Mouse (Mus musculus) MEL (cell line): ENCODE measurements around the gene Olfr206. TPM values are rescaled to one million over a fixed set of nuclear protein-coding genes. Genes with fewer than 3 reads are reported as not detected.

Experiments used
- DNase-seq: peaks from one replicate; pipeline ENCODE4 v3.0.0; 2011; ENCODE audit warnings: low read depth, low spot score
- H3K27ac ChIP-seq: 2 replicates; pipeline ENCODE4 v1.5.1; 2012; ENCODE audit warnings: low read depth, mild to moderate bottlenecking, control low read depth, low read length, moderate library complexity; ENCODE audit not compliant: control insufficient read depth
- H3K27me3 ChIP-seq, 2 experiments: fragments of 150-350 bp in 1 of 2; sonication (generic) in 1 of 2; 2 replicates each; pipeline ENCODE4 v1.6.1; 2012; ENCODE audit warnings: low read length in 2 of 2, mild to moderate bottlenecking in 2 of 2, improper control_type of control experiment in 1 of 2, moderate library complexity in 1 of 2; ENCODE audit not compliant: insufficient read depth in 2 of 2, control insufficient read depth in 1 of 2
- H3K36me3 ChIP-seq, 2 experiments: 2 replicates each; pipeline ENCODE4 v1.6.1; 2012 to 2014; ENCODE audit warnings: low read length in 2 of 2, improper control_type of control experiment in 1 of 2, inconsistent platforms in 1 of 2, mild to moderate bottlenecking in 1 of 2; ENCODE audit not compliant: insufficient read depth in 2 of 2, control insufficient read depth in 1 of 2
- H3K4me1 ChIP-seq, 2 experiments: fragments of 150-350 bp in 1 of 2; sonication (generic) in 1 of 2; 2 replicates each; pipeline ENCODE4 v1.6.1; 2012; ENCODE audit warnings: low read length in 2 of 2, improper control_type of control experiment in 1 of 2, mild to moderate bottlenecking in 1 of 2; ENCODE audit not compliant: insufficient read depth in 2 of 2, control insufficient read depth in 1 of 2
- H3K4me3 ChIP-seq, 2 experiments: fragments of 150-350 bp in 1 of 2; sonication (generic) in 1 of 2; 2 replicates each; pipeline ENCODE4 v1.5.1; 2012; ENCODE audit warnings: low read depth in 2 of 2, low read length in 2 of 2, mild to moderate bottlenecking in 2 of 2, moderate library complexity in 2 of 2, control low read depth in 1 of 2, improper control_type of control experiment in 1 of 2; ENCODE audit not compliant: control insufficient read depth in 1 of 2, insufficient read depth in 1 of 2
- H3K79me2 ChIP-seq: 2 replicates; pipeline ENCODE4 v1.6.1; 2012; ENCODE audit warnings: mild to moderate bottlenecking, low read length, moderate library complexity; ENCODE audit not compliant: control insufficient read depth, poor library complexity, insufficient read depth
- H3K9ac ChIP-seq: 2 replicates; pipeline ENCODE4 v1.6.1; 2012; ENCODE audit warnings: low read depth, mild to moderate bottlenecking, control low read depth, low read length, moderate library complexity; ENCODE audit not compliant: control insufficient read depth, poor library complexity, severe bottlenecking
- H3K9me3 ChIP-seq: fragments of 150-350 bp; sonication (generic); replicated peaks from 2 replicates; pipeline ENCODE4 v1.6.1; 2012; ENCODE audit warnings: mild to moderate bottlenecking, low read length, improper control_type of control experiment, moderate library complexity; ENCODE audit not compliant: insufficient read depth
- CHD1 ChIP-seq: IDR thresholded peaks from 2 replicates; pipeline ENCODE4 v1.6.1; 2012; ENCODE audit warnings: low read depth, mild to moderate bottlenecking, inconsistent platforms, low read length, improper control_type of control experiment
- CHD2 ChIP-seq: IDR thresholded peaks from 2 replicates; pipeline ENCODE4 v1.6.1; 2011; ENCODE audit warnings: low read length, improper control_type of control experiment
- CTCF ChIP-seq, 3 experiments: IDR thresholded peaks in 2 of 3; conservative IDR thresholded peaks in 1 of 3; 2 replicates each; pipeline ENCODE4 v1.5.1; 2011 to 2012; ENCODE audit warnings: low read length in 3 of 3, low read depth in 2 of 3, mild to moderate bottlenecking in 2 of 3, improper control_type of control experiment in 1 of 3, inconsistent platforms in 1 of 3, mixed read lengths in 1 of 3, moderate library complexity in 1 of 3; ENCODE audit not compliant: control insufficient read depth in 1 of 3, insufficient read depth in 1 of 3, poor library complexity in 1 of 3, severe bottlenecking in 1 of 3
- E2F4 ChIP-seq: IDR thresholded peaks from 2 replicates; pipeline ENCODE4 v1.6.1; 2011; ENCODE audit warnings: low read depth, low read length, improper control_type of control experiment, borderline replicate concordance
- ELF1 ChIP-seq: IDR thresholded peaks from 2 replicates; pipeline ENCODE4 v1.6.1; 2014; ENCODE audit warnings: low read depth, mild to moderate bottlenecking, inconsistent platforms, low read length, improper control_type of control experiment, moderate library complexity
- ETS1 ChIP-seq: IDR thresholded peaks from 2 replicates; pipeline ENCODE4 v1.6.1; 2012; ENCODE audit warnings: low read depth, mild to moderate bottlenecking, inconsistent platforms, low read length, improper control_type of control experiment, moderate library complexity
- GATA1 ChIP-seq: IDR thresholded peaks from 2 replicates; pipeline ENCODE4 v1.6.1; 2011; ENCODE audit warnings: low read depth, low read length, improper control_type of control experiment
- MAX ChIP-seq: IDR thresholded peaks from 2 replicates; pipeline ENCODE4 v1.6.1; 2011; ENCODE audit warnings: low read length, improper control_type of control experiment
- MAZ ChIP-seq: IDR thresholded peaks from 2 replicates; pipeline ENCODE4 v1.6.1; 2012; ENCODE audit warnings: low read depth, mild to moderate bottlenecking, inconsistent platforms, low read length, improper control_type of control experiment
- MEF2A ChIP-seq: IDR thresholded peaks from 2 replicates; pipeline ENCODE4 v1.6.1; 2014; ENCODE audit warnings: low read depth, mild to moderate bottlenecking, inconsistent platforms, low read length, improper control_type of control experiment; ENCODE audit not compliant: poor library complexity, insufficient replicate concordance, severe bottlenecking; ENCODE audit errors: extremely low read depth
- MYC ChIP-seq: IDR thresholded peaks from 2 replicates; pipeline ENCODE4 v1.6.1; 2011; ENCODE audit warnings: low read depth, mild to moderate bottlenecking, low read length, improper control_type of control experiment, moderate library complexity
- NELFE ChIP-seq: IDR thresholded peaks from 2 replicates; pipeline ENCODE4 v1.6.1; 2011; ENCODE audit warnings: low read depth, low read length, improper control_type of control experiment
- POLR2A ChIP-seq, 2 experiments: IDR thresholded peaks; 2 replicates each; pipeline ENCODE4 v1.6.1; 2011 to 2012; ENCODE audit warnings: low read length in 2 of 2, mild to moderate bottlenecking in 2 of 2, control low read depth in 1 of 2, improper control_type of control experiment in 1 of 2, low read depth in 1 of 2, moderate library complexity in 1 of 2; ENCODE audit not compliant: control insufficient read depth in 1 of 2, insufficient read depth in 1 of 2, poor library complexity in 1 of 2
- SIN3A ChIP-seq: IDR thresholded peaks from 2 replicates; pipeline ENCODE4 v1.6.1; 2012; ENCODE audit warnings: low read length, improper control_type of control experiment, inconsistent platforms
- TAL1 ChIP-seq: IDR thresholded peaks from 2 replicates; pipeline ENCODE4 v1.6.1; 2012; ENCODE audit warnings: mild to moderate bottlenecking, inconsistent platforms, low read length, moderate library complexity, mixed read lengths
- TBP ChIP-seq: IDR thresholded peaks from 2 replicates; pipeline ENCODE4 v1.8.0; 2011; ENCODE audit warnings: low read depth, low read length, improper control_type of control experiment
- USF1 ChIP-seq: IDR thresholded peaks from 2 replicates; pipeline ENCODE4 v1.6.1; 2014; ENCODE audit warnings: low read depth, mild to moderate bottlenecking, inconsistent platforms, low read length, improper control_type of control experiment, moderate library complexity
- ZNF384 ChIP-seq: IDR thresholded peaks from 2 replicates; pipeline ENCODE4 v1.6.1; 2012; ENCODE audit warnings: low read depth, mild to moderate bottlenecking, inconsistent platforms, low read length, improper control_type of control experiment
- polyA plus RNA-seq, 2 experiments: library from polyadenylated mRNA; stranded (reverse) in 1 of 2; unstranded in 1 of 2; fragments of >175 nt in 1 of 2; fragments of >200 nt in 1 of 2; gene quantifications; 2 replicates each; pipeline versions ENCODE4 v1.2.1 to v1.2.4; 2012; ENCODE audit warnings: low replicate concordance in 2 of 2, low read depth in 1 of 2; ENCODE audit not compliant: insufficient read length in 2 of 2, insufficient read depth in 1 of 2, missing spikeins in 1 of 2
- total RNA-seq: library from RNA; depleted of rRNA; stranded (reverse); fragments of 300-350 nt; gene quantifications from 2 replicates; pipeline ENCODE4 v1.2.3, GENCODE M21; 2012; rRNA removed

Olfr206 gene
- total RNA-seq (not detected in 2 replicates), polyA plus RNA-seq (not detected)

DNA sequence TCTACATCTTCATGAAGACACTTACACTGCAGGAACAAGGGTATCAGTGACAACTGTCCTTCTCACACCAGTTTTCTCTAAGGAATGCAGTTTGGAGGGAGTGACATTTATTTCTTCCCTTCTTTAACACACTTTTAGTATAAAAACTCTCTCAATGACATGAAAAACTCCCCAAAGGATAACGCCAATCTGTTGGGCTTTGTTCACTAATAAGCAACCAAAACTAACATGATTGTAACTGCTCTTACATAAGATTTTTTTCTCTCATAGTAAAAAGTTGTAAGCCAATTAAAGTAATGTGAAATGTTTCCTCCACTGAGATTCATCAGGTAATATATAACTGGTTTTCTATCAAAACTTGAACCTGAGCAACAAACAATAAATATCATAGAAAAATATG, at the start of gene Olfr206:
Gene Olfr206 (minus strand): TSS at position 101 of the 400 bp plus-strand sequence.
- DNase-seq, result no peak
- Histone ChIP-seq H3K9ac (no peak within 1 kb of the TSS), H3K27ac (no peak within 1 kb of the TSS), H3K9me3 (no peaks in the 10 kb centered on the region), H3K36me3 (no peaks in the 10 kb centered on the region), H3K79me2 (no peaks in the 10 kb centered on the region), H3K27me3 (no peaks in the 10 kb centered on the region), H3K4me3 (no peak within 1 kb of the TSS), H3K4me1 (no peaks in the 10 kb centered on the region)
- TF ChIP-seq NELFE (no peak), ELF1 (no peak), TAL1 (no peak), MYC (no peak), CHD1 (no peak), MAZ (no peak), MEF2A (no peak), USF1 (no peak), ZNF384 (no peak), GATA1 (no peak), MAX (no peak), CTCF (IDR thresholded peaks at IDR 0.05 in 2 of 3, conservative IDR thresholded peaks at IDR 0.05 in 1 of 3; ENCODE audit: control insufficient read depth in 1 of 3, insufficient read depth in 1 of 3, low read depth in 2 of 3, low read length in 3 of 3, poor library complexity in 1 of 3, severe bottlenecking in 1 of 3) (no peak)

DNA sequence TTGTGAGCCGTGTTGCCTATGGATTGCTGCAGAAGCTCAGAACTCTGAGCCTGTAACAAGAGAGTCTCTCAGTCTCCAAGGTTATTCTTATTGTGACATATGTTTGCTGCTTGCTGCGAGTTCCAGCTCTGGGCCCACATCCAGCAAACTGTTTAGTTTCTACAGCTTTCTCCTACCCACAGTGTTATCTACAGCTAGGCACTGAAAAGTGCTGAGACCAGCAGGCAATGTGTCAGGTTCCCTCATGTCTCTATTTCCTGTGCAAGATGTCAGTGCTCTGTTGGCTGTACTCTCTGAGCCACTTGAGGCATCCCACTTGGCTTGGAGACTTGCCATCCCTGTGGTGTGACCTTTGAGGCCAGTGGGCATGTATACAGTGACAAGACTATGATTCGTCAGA, 44.3 kb upstream of the Olfr206 start:
- no peaks in the 10 kb centered on the region for H3K27me3 ChIP-seq
- TF ChIP-seq ZNF384 (no peak), CHD2 (no peak), TBP (no peak), USF1 (no peak), CHD1 (no peak), E2F4 (no peak), ETS1 (no peak), SIN3A (no peak), POLR2A (IDR thresholded peaks at IDR 0.05; ENCODE audit: control insufficient read depth in 1 of 2, insufficient read depth in 1 of 2, low read depth in 1 of 2, low read length in 2 of 2, poor library complexity in 1 of 2) (no peak)
- H3K4me3 ChIP-seq, result no peak overlapping the region
- H3K4me1 ChIP-seq, result no peaks in the 10 kb centered on the region
- H3K27ac ChIP-seq, result no peak overlapping the region
- DNase-seq, result peak; percentile 28
- no peak overlapping the region for H3K9ac ChIP-seq
- H3K9me3 ChIP-seq, result no peaks in the 10 kb centered on the region
- H3K36me3 ChIP-seq, result no peaks in the 10 kb centered on the region
- no peaks in the 10 kb centered on the region for H3K79me2 ChIP-seq
